Mouse (Mus musculus) limb, embryonic 12.5 days (tissue): Measurements from ENCODE around the gene Akap8l. TPM values are rescaled to one million over a fixed set of nuclear protein-coding genes. Genes with fewer than 3 reads are reported as not detected.

Experiments
- ATAC-seq: fragments of 200-750 bp; cut with Nextera tagmentation; 2 replicates; pipeline ENCODE4 v1.8.0; 2017; ENCODE audit warnings: low read depth, moderate TSS enrichment; ENCODE audit not compliant: insufficient number of reproducible peaks, insufficient read depth, low FRiP score, low TSS enrichment
- H3K27ac ChIP-seq: fragments of 300-500 bp; sonication (generic); 2 replicates; pipeline ENCODE4 v1.5.1; 2016; ENCODE audit warnings: mild to moderate bottlenecking, moderate library complexity
- H3K27me3 ChIP-seq: fragments of 300-500 bp; sonication (generic); 2 replicates; pipeline ENCODE4 v1.6.1; 2016; ENCODE audit warnings: mild to moderate bottlenecking, moderate library complexity
- H3K36me3 ChIP-seq: fragments of 300-500 bp; sonication (generic); 2 replicates; pipeline ENCODE4 v1.6.1; 2016; ENCODE audit warnings: mild to moderate bottlenecking, moderate library complexity
- H3K4me1 ChIP-seq: fragments of 300-500 bp; sonication (generic); replicated peaks from 2 replicates; pipeline ENCODE4 v1.6.1; 2016
- H3K4me2 ChIP-seq: fragments of 300-500 bp; sonication (generic); 2 replicates; pipeline ENCODE4 v1.6.1; 2016; ENCODE audit warnings: mild to moderate bottlenecking, moderate library complexity
- H3K4me3 ChIP-seq: fragments of 300-500 bp; sonication (generic); replicated peaks from 2 replicates; pipeline ENCODE4 v1.5.1; 2016; ENCODE audit warnings: mild to moderate bottlenecking
- H3K9ac ChIP-seq: fragments of 300-500 bp; sonication (generic); replicated peaks from 2 replicates; pipeline ENCODE4 v1.6.1; 2016; ENCODE audit warnings: mild to moderate bottlenecking, moderate library complexity
- H3K9me3 ChIP-seq: fragments of 300-500 bp; sonication (generic); 2 replicates; pipeline ENCODE4 v1.6.1; 2016; ENCODE audit warnings: mild to moderate bottlenecking, moderate library complexity
- WGBS: fragments of 180-500 bp; shearing (Covaris S2); methylation state at CpG from one replicate; pipeline ENCODE4 v1.1.7; 2016; 5-methylcytosine and 5-hydroxymethylcytosine counted together
- polyA plus RNA-seq: library from polyadenylated mRNA; unstranded; fragments of >200 nt; fragmentation: Nextera tagmentation; extraction: Ambion mirVana; gene quantifications from 2 replicates; pipeline ENCODE4 v1.2.1, GENCODE M21; 2016

Akap8l gene
- polyA plus RNA-seq, 1 experiment from 2014 or later = 120 TPM

DNA sequence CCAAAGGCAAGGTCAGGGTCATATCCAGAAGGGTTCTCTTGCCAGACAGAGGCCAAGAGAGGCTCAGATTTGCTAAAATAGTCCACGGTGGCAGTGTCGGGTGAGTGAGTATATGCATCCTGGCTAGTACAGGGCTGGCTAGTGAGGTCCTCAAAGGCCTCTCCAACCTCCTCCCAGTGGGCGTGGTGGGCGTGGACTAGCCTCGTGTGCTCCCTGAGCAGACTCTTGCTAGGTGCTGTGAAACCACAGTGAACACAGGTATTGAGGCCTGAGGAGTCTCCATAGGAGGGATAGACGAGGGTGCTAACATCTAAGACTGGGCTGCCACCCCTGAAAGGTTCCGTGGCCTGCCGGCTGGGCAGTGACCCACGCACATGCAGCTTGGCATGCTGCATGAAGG, 26.7 kb upstream of the Akap8l start:
- no peak for ATAC-seq
- Histone ChIP-seq H3K4me2 (no peak overlapping the region), H3K4me1 (no peaks in the 10 kb centered on the region), H3K27me3 (no peaks in the 10 kb centered on the region), H3K9me3 (no peaks in the 10 kb centered on the region), H3K27ac (no peak overlapping the region), H3K9ac (no peak overlapping the region), H3K4me3 (no peak overlapping the region), H3K36me3 (peaks cover 25% of the 10 kb centered on the region)
- WGBS = 83% methylated on average over 9 of the region's 9 CpGs

DNA sequence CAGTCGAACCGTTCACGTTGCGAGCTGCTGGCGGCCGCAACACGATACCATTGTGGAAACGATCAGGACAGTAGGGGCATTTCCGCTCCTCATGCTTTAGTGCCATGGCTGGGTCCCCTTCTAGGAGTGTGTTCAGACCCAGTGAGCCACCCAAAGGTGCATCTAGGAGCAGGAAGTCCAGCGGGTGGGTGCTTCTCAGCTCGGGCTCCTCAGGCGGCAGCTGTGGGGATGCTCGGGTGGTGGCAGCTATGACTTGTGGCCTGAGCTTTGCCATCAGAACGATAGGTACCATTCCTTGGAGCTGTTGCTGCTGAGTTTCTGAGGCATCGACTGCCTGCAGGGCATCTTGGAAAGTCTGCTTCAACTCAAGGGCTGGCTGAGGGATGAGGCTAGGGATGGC, 26.1 kb upstream of the Akap8l start:
- H3K4me2 ChIP-seq = no peak overlapping the region
- ATAC-seq = no peak
- no peak overlapping the region for H3K9ac ChIP-seq
- H3K9me3 ChIP-seq = no peaks in the 10 kb centered on the region
- no peak overlapping the region for H3K27ac ChIP-seq
- no peak overlapping the region for H3K4me3 ChIP-seq
- no peaks in the 10 kb centered on the region for H3K27me3 ChIP-seq
- WGBS = 81% methylated on average over 15 of the region's 15 CpGs
- no peaks in the 10 kb centered on the region for H3K4me1 ChIP-seq
- H3K36me3 ChIP-seq = peaks cover 25% of the 10 kb centered on the region

DNA sequence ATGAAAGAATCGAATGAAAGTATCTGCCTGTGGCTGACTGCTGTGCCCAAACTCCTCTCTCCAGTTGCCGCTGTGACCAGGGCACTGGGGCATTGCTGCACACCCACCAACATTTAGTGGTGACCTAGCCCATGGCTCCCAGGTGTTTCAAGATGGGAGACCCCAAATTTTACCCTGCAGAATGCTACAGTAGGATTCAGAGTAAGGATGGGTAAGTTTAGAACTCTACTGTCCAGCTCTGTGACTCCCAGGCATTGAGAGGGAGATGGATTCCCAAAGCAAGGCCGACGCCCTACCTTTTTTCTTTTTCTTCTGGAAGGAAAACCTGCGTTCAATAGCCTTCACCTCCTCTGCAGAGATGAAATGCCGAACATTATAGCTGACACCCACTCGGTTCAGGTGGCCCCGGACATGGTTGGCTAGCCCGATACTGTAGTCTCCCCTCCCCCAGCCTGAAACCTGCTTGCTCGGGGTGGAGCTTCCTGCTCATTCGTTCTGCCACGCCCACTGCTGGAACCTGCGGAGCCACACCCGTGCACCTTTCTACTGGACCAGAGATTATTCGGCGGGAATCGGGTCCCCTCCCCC, 18.7 kb upstream of the Akap8l start:
- peaks cover 11% of the 10 kb centered on the region; the same call in 1 of the 2 replicates for H3K4me1 ChIP-seq
- H3K9ac ChIP-seq = 0 out of 2 replicates have a peak overlapping the region, but pooled peaks have one; percentile 27
- 18% methylated on average over 12 of the region's 17 CpGs for WGBS
- ATAC-seq = 0 out of 2 replicates have a peak, but pooled peaks have one; percentile 33
- H3K27ac ChIP-seq = no peak overlapping the region
- H3K4me3 ChIP-seq = peak overlapping the region; percentile 33
- peak overlapping the region; percentile 51 for H3K4me2 ChIP-seq
- H3K27me3 ChIP-seq = no peaks in the 10 kb centered on the region
- H3K36me3 ChIP-seq = no peaks in the 10 kb centered on the region
- no peaks in the 10 kb centered on the region for H3K9me3 ChIP-seq

DNA sequence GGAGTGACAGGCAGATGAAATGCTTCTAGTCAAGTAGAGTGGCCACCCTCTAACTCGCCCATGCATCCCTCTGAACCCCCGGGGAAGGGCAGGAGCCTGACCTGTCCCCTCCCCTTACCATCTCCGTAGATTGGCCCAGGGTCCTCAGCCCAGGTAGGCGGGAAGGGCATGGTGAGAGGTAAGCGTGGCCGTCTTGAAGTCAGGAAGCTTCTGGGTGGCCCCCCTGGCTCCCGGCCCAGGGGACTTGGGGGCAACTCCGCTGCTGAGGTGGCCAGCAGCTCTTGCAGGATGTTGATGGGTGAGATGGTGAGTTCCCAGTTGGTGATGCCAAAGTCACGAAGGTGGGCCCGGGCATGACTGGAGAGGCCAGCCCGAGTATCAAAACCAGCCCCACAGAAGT, 17.3 kb upstream of the Akap8l start:
- no peaks in the 10 kb centered on the region for H3K9me3 ChIP-seq
- no peak for ATAC-seq
- H3K4me1 ChIP-seq = peaks cover 18% of the 10 kb centered on the region
- H3K4me2 ChIP-seq = no peak overlapping the region
- no peak overlapping the region for H3K27ac ChIP-seq
- no peak overlapping the region for H3K4me3 ChIP-seq
- 84% methylated on average over 11 of the region's 11 CpGs for WGBS
- H3K36me3 ChIP-seq = peaks cover 2% of the 10 kb centered on the region; the same call in 1 of the 2 replicates
- no peak overlapping the region for H3K9ac ChIP-seq
- H3K27me3 ChIP-seq = no peaks in the 10 kb centered on the region

DNA sequence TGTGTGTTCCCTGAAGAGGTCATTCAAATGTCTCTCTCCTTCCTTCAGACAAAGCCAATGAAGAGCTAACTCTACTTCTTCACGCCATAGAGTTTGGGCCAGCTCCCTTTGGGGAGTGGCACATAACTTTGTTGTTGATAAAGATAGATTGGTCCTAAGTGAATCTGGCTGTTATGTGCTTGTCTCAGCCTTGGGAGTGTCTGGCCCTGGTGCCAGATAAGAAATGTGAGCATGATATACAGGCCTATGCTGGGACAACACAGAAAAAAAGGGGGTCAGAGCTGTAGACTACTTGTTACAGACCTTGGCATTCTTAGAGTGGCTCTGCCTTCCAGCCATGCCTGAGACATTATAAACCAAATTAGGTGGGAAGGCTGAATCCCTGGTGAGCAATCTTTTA, 14.9 kb upstream of the Akap8l start:
- no peaks in the 10 kb centered on the region for H3K9me3 ChIP-seq
- peaks cover 22% of the 10 kb centered on the region for H3K4me1 ChIP-seq
- no peaks in the 10 kb centered on the region for H3K27me3 ChIP-seq
- peak overlapping the region; percentile 52 for H3K4me2 ChIP-seq
- no peak overlapping the region; the same call in 1 of the 2 replicates for H3K9ac ChIP-seq
- peaks cover 26% of the 10 kb centered on the region for H3K36me3 ChIP-seq
- WGBS = 83% methylated on average over 1 of the region's 1 CpGs
- 0 out of 2 replicates have a peak overlapping the region, but pooled peaks have one; percentile 66 for H3K27ac ChIP-seq
- ATAC-seq = no peak
- H3K4me3 ChIP-seq = 0 out of 2 replicates have a peak overlapping the region, but pooled peaks have one; percentile 88

DNA sequence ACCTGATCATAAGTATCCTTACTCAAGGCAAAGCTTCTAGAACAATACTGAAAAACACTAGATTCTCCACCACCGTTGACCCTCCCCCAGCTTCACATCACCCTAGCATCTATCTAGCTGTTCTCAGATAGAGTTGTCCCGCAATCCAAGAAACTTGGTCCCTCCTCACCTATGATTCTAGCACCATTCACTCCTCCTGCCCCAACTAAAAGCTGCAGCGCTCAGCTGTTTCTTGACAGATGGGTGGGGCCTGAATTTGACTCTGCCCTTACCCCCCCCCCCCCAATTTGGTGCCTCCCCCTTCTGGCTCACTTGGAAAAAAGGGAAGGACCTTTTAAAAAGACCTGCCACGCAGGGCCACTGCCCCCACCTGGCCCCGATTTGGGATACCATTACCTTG, 14.4 kb upstream of the Akap8l start:
- peaks cover 22% of the 10 kb centered on the region for H3K4me1 ChIP-seq

DNA sequence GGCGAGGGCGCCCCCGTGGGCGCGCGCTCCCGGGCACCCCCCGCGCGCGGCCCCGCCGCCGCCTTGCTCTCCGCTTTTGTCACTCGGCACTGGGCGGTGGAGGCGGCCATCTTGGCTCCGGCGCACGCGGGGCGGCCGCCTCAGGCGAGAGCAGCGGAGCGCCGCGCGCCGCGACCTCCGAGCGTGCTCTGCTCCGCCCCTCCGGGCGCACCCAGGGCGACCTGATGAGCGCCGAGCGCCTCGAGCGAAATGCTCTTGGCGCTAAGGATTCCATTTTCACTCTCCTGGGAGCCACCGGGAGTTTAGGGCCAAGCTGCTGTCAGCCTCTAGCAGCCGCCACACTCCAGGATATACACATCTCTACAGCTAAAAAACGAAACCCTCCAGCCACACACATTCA, 13.9 kb upstream of the Akap8l start:
- Histone ChIP-seq H3K9ac (peak overlapping the region; percentile 96), H3K27me3 (no peaks in the 10 kb centered on the region), H3K4me2 (peak overlapping the region; percentile 52), H3K27ac (peak overlapping the region; percentile 66), H3K4me1 (peaks cover 22% of the 10 kb centered on the region), H3K4me3 (peak overlapping the region; percentile 88), H3K36me3 (peaks cover 36% of the 10 kb centered on the region), H3K9me3 (no peaks in the 10 kb centered on the region)
- ATAC-seq = peak; percentile 82
- WGBS = 1% methylated on average over 39 of the region's 47 CpGs

More for the DNA sequence above, 14.4 kb upstream of the Akap8l start:
- H3K9ac ChIP-seq = no peak overlapping the region; the same call in none of the 2 replicates
- H3K36me3 ChIP-seq = peaks cover 31% of the 10 kb centered on the region
- H3K9me3 ChIP-seq = no peaks in the 10 kb centered on the region
- H3K27ac ChIP-seq = peak overlapping the region; percentile 66; the same call in 1 of the 2 replicates
- peak overlapping the region; percentile 52 for H3K4me2 ChIP-seq
- WGBS = 49% methylated on average over 5 of the region's 5 CpGs
- H3K4me3 ChIP-seq = peak overlapping the region; percentile 88
- H3K27me3 ChIP-seq = no peaks in the 10 kb centered on the region
- no peak for ATAC-seq

DNA sequence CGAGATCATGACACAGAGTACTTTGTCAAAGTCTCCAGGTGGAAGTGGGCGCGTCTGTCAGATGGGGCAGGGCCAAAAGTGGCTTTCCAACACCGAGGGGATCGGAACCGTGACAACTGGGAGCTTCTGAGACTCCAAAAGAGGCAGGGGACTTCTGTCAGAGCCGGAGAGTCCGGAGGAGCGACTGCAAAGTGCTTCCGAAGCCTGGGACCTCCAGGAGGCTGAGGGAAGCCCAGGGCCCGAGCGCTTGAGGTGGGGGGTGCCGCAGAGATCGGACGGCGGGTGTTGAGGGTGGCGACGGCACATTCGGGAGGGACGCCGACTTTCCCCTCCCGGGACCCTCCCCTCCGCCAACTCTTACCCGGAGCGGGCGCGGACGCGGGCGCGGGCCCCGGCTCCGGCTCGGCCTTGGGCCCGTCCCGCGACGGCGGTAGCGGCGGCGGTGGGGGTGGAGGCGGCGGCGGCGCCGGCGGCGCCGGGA, 13.5 kb upstream of the Akap8l start:
- peaks cover 22% of the 10 kb centered on the region for H3K4me1 ChIP-seq
- H3K9me3 ChIP-seq = no peaks in the 10 kb centered on the region
- H3K36me3 ChIP-seq = peaks cover 41% of the 10 kb centered on the region
- H3K4me2 ChIP-seq = peak overlapping the region; percentile 86
- peak; percentile 18 for ATAC-seq
- H3K4me3 ChIP-seq = peak overlapping the region; percentile 88
- WGBS = under 1% methylated on average over 22 of the region's 50 CpGs
- H3K27ac ChIP-seq = peak overlapping the region; percentile 66; the same call in 1 of the 2 replicates
- H3K27me3 ChIP-seq = no peaks in the 10 kb centered on the region
- peak overlapping the region; percentile 96 for H3K9ac ChIP-seq

DNA sequence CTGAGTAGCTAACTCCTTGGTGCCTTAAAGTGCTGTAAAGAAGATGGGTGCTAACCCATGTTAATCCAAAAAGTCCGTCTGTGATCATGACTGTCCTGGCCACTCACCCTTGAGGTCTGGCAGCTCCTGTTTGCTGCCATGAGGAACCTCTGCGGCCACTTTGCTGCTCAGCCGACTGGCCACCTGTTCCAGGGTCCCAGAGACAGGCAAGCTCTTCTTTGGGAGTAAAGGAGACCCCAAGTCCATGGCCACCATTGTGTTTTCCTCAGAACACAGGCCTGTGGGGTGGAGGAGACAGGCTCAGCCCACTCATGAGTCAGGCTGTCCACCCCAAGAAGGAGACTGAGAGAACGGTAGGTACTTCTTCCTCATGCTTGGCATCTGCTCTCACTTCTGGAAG, 12.3 kb upstream of the Akap8l start:
- Histone ChIP-seq H3K9ac (peak overlapping the region; percentile 12; the same call in 1 of the 2 replicates), H3K36me3 (peaks cover 52% of the 10 kb centered on the region), H3K27me3 (no peaks in the 10 kb centered on the region), H3K4me2 (peak overlapping the region; percentile 86), H3K4me1 (peaks cover 22% of the 10 kb centered on the region), H3K9me3 (no peaks in the 10 kb centered on the region), H3K27ac (no peak overlapping the region), H3K4me3 (peak overlapping the region; percentile 88)
- WGBS = 72% methylated on average over 4 of the region's 4 CpGs
- ATAC-seq = no peak

DNA sequence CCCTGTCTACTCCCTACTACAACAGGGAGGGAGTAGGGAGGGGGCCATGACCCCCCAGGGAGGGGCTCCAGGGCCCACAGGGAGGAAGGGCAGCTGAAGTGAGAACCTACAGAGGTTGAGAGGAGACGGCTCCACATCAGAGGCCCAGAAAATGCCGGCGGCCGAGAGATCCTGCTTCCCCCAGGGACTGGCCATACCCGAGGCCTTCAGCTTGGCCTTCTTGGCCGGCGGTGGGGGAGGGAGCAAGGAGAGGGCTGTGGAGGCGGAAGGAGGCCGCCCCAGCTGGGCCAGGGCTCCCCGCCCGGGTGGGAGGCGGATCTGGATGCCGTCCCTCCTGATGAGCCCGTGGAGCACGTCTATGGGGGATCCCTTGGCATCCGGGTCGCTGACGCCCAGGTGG, 9.5 kb upstream of the Akap8l start:
- Histone ChIP-seq H3K9ac (no peak overlapping the region), H3K27ac (no peak overlapping the region), H3K36me3 (peaks cover 80% of the 10 kb centered on the region), H3K4me3 (no peak overlapping the region), H3K27me3 (no peaks in the 10 kb centered on the region), H3K9me3 (no peaks in the 10 kb centered on the region), H3K4me1 (peaks cover 16% of the 10 kb centered on the region), H3K4me2 (no peak overlapping the region)
- WGBS = 90% methylated on average over 18 of the region's 18 CpGs
- ATAC-seq = no peak

DNA sequence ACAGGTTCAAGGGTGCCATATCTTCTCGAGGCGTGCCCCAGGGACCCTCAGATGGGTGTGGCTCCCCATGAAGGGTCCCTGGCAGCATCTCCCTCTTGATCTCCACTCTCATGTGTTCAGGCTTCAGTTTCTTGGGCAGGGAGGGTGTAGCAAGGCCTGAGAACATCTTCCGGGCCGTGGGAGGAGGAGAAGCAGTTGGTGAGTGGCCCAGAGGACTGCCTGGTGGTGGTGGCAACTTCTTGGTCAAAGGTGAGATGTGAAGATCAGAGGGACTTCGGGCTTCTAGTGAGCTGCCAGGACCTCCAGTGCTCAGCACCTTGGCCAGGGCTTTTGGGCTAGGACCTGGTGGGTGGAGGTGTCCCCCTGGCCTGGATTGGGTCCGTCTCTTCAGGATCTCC, 8.5 kb upstream of the Akap8l start:
- peaks cover 11% of the 10 kb centered on the region for H3K4me1 ChIP-seq
- no peaks in the 10 kb centered on the region for H3K9me3 ChIP-seq
- H3K9ac ChIP-seq = no peak overlapping the region
- WGBS = 90% methylated on average over 6 of the region's 6 CpGs
- no peak overlapping the region for H3K27ac ChIP-seq
- H3K36me3 ChIP-seq = peaks cover 90% of the 10 kb centered on the region
- H3K4me3 ChIP-seq = no peak overlapping the region
- no peaks in the 10 kb centered on the region for H3K27me3 ChIP-seq
- no peak for ATAC-seq
- H3K4me2 ChIP-seq = no peak overlapping the region
